Comparison of ENCODE assay signal across 22 mouse cellular contexts in the genomic region with DNA sequence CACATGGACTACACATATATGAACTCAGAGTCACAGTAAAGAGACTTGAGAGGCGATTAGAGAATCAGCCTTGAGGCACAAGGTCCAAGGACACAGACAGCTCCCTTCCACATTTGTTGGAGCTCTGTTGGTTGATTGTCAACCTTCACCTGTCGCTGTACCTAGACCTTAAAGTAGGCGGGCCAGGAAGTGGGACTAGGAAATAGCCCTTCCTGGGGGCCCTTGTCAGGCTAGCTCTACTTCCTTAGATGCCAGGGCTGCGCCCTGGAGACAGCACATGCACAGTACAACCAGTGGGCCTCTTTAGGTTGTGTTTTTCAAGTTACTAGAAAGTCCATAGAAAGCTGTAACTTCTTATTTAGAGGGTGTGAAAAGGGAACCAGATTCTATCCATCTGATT. TPM values are rescaled to one million over a fixed set of nuclear protein-coding genes. Genes with fewer than 3 reads are reported as not detected.
DNase-seq lines count a peak whose midpoint lies in the region; ATAC-seq lines count a peak whose summit lies in the region.
"Had no signal": no experiment of that assay in that cellular context is flagged by ENCODE, and none has a peak within 500 bp of the region (broad histone marks: within the 10 kb centered on the region; RNA-seq: fewer than 3 reads in every experiment).

No protein-coding gene starts in this region.

- peaks cover 7% of the 10 kb centered on the region; the same call in 1 of the 2 replicates for H3K4me1 ChIP-seq in intestine, embryonic 16.5 days (ENCODE audit: control insufficient read depth, insufficient read depth, low read length)
- H3K4me1 ChIP-seq: embryonic facial prominence, embryonic 12.5 days; forebrain, embryonic 13.5 days; forebrain, embryonic 15.5 days had no signal

- H3K27ac ChIP-seq in intestine, embryonic 16.5 days (ENCODE audit: low read length) = peak overlapping the region; percentile 57; the same call in 1 of the 2 replicates
- H3K27ac ChIP-seq: embryonic facial prominence, embryonic 10.5 days; embryonic facial prominence, embryonic 12.5 days; forebrain, embryonic 13.5 days; forebrain, embryonic 15.5 days had no signal

- H3K9ac ChIP-seq in intestine, embryonic 16.5 days (ENCODE audit: low read depth, low read length) = no peak overlapping the region
- H3K9ac ChIP-seq: embryonic facial prominence, embryonic 12.5 days; forebrain, embryonic 13.5 days; forebrain, embryonic 15.5 days; forebrain, postnatal 0 days had no signal

- 64% methylated on average over 4 of the region's 4 CpGs for WGBS in intestine, embryonic 16.5 days

- peak; percentile 77 for ATAC-seq in intestine, embryonic 16.5 days
- 0 out of 2 replicates have a peak, but pooled peaks have one; percentile 8 for ATAC-seq in megakaryocyte, adult 5-6 weeks (ENCODE audit: poor library complexity, severe bottlenecking)
- ATAC-seq in erythroblast, adult 5-6 weeks (replicated peaks; ENCODE audit: low FRiP score, poor library complexity, severe bottlenecking) = no peak
- ATAC-seq: forebrain, embryonic 13.5 days; forebrain, embryonic 15.5 days; forebrain, postnatal 0 days had no signal

- H3K27me3 ChIP-seq in intestine, embryonic 16.5 days (replicated peaks; ENCODE audit: control insufficient read depth, insufficient read depth, low read length) = no peaks in the 10 kb centered on the region
- H3K27me3 ChIP-seq in splenic B cell, adult 2 months (ENCODE audit: control insufficient read depth, insufficient read depth, low read length, poor library complexity, severe bottlenecking) = no peaks in the 10 kb centered on the region
- H3K27me3 ChIP-seq: embryonic facial prominence, embryonic 12.5 days; forebrain, embryonic 13.5 days; forebrain, embryonic 15.5 days had no signal

- H3K4me3 ChIP-seq in intestine, embryonic 16.5 days (ENCODE audit: low read length) = no peak overlapping the region
- H3K4me3 ChIP-seq: embryonic facial prominence, embryonic 10.5 days; embryonic facial prominence, embryonic 12.5 days; erythroblast, embryonic 14.5 days; forebrain, embryonic 13.5 days; forebrain, embryonic 15.5 days had no signal

- peaks cover 6% of the 10 kb centered on the region for H3K9me3 ChIP-seq in intestine, embryonic 16.5 days (ENCODE audit: control insufficient read depth, low read length)
- H3K9me3 ChIP-seq: forebrain, embryonic 13.5 days had no signal

- peak; percentile 30 for DNase-seq in thymus, postnatal 14 days
- no peak for DNase-seq in thymus, postnatal 4 days
- peak; percentile 17 for DNase-seq in splenic B cell, adult 2 months (ENCODE audit: low read depth, low spot score)
- DNase-seq in layer of hippocampus, adult 18-20 months (ENCODE audit: low spot score in 2 of 2) = no peak
- DNase-seq in spleen, postnatal 14 days (ENCODE audit: low spot score in 2 of 2) = no peak
- DNase-seq: adrenal gland, adult 2 months; adrenal gland, postnatal 10 days; adrenal gland, postnatal 25 days; cerebellum, adult 11-12 months; cerebellum, adult 2 months; cerebellum, adult 9-10 months; cerebellum, postnatal 10 days; cerebellum, postnatal 25 days; forebrain, postnatal 0 days had no signal

- peaks cover 11% of the 10 kb centered on the region for H3K36me3 ChIP-seq in intestine, embryonic 16.5 days (ENCODE audit: control insufficient read depth, insufficient read depth, low read length)
- no peaks in the 10 kb centered on the region for H3K36me3 ChIP-seq in splenic B cell, adult 2 months (ENCODE audit: control insufficient read depth, insufficient read depth, low read length, poor library complexity, severe bottlenecking)

- H3K4me2 ChIP-seq in intestine, embryonic 16.5 days (ENCODE audit: low read depth, low read length) = no peak overlapping the region
- H3K4me2 ChIP-seq: embryonic facial prominence, embryonic 12.5 days; forebrain, embryonic 13.5 days; forebrain, embryonic 15.5 days had no signal

RNA-seq across cellular contexts. Expression of gene Morc3, which starts 52.4 kb away (rescaled TPM):
- 26.9 and 33.3 TPM in 2 replicates for polyA plus RNA-seq in intestine, embryonic 16.5 days (2015; fragmentation: Nextera tagmentation; extraction: Ambion mirVana)
- 123 and 137 TPM in 2 replicates for total RNA-seq in megakaryocyte, adult 5-6 weeks (2015)
- 216 and 248 TPM in 2 replicates for total RNA-seq in megakaryocyte, adult 5-6 weeks (2017)
- 10 to 100 TPM; 30.9 to 37.9 TPM for total RNA-seq in layer of hippocampus, adult 18-20 months (2021)
- total RNA-seq in erythroblast, adult 5-6 weeks (2015; ENCODE audit: low replicate concordance) = 25.7 and 32.3 TPM in 2 replicates
- total RNA-seq in erythroblast, adult 5-6 weeks (2017; ENCODE audit: low replicate concordance) = 55.5 and 63.2 TPM in 2 replicates

Comparison
In these comparisons a context has a peak if more than half of its experiments do, and no peak if none do; other contexts are left out.
1. DNase-seq: peak in thymus, postnatal 14 days (single experiment) and splenic B cell, adult 2 months (single experiment); none in thymus, postnatal 4 days (single experiment), layer of hippocampus, adult 18-20 months (0 of 2) and spleen, postnatal 14 days (0 of 2).